Mouse (Mus musculus) forebrain, embryonic 14.5 days (tissue): ENCODE data around the gene Fam189b. TPM values are rescaled to one million over a fixed set of nuclear protein-coding genes. Genes with fewer than 3 reads are reported as not detected.
A peak's percentile ranks its signal among the peaks of the same experiment; 100 is the strongest.

Experiments
- ATAC-seq: fragments of 200-750 bp; cut with Nextera tagmentation; 2 replicates; pipeline ENCODE4 v1.8.0; 2017; ENCODE audit warnings: mild to moderate bottlenecking, moderate library complexity
- DNase-seq: peaks from one replicate; pipeline ENCODE4 v3.0.0-alpha.2; 2015; ENCODE audit warnings: low spot score
- H3K27ac ChIP-seq: fragments of 300-500 bp; sonication (generic); 2 replicates; pipeline ENCODE4 v1.5.1; 2014; ENCODE audit warnings: low read depth, mild to moderate bottlenecking, control low read depth, low read length, moderate library complexity
- H3K27me3 ChIP-seq: fragments of 300-500 bp; sonication (generic); replicated peaks from 2 replicates; pipeline ENCODE4 v1.6.1; 2014; ENCODE audit warnings: low read length, control low read depth, mixed read lengths; ENCODE audit not compliant: control insufficient read depth, insufficient read depth
- H3K36me3 ChIP-seq: fragments of 300-500 bp; sonication (generic); 2 replicates; pipeline ENCODE4 v1.6.1; 2014; ENCODE audit warnings: low read length, control low read depth; ENCODE audit not compliant: control insufficient read depth, insufficient read depth
- H3K4me1 ChIP-seq: fragments of 300-500 bp; sonication (generic); 2 replicates; pipeline ENCODE4 v1.6.1; 2014; ENCODE audit warnings: antibody characterized with exemption, low read length, control low read depth; ENCODE audit not compliant: control insufficient read depth, insufficient read depth
- H3K4me2 ChIP-seq: fragments of 300-500 bp; sonication (generic); 2 replicates; pipeline ENCODE4 v1.6.1; 2014; ENCODE audit warnings: mild to moderate bottlenecking, control low read depth, low read length
- H3K4me3 ChIP-seq: fragments of 300-500 bp; sonication (generic); 2 replicates; pipeline ENCODE4 v1.5.1; 2014; ENCODE audit warnings: low read depth, low read length, control low read depth
- H3K9ac ChIP-seq: fragments of 300-500 bp; sonication (generic); 2 replicates; pipeline ENCODE4 v1.6.1; 2014; ENCODE audit warnings: mild to moderate bottlenecking, low read length, control low read depth, moderate library complexity
- H3K9me3 ChIP-seq: fragments of 300-500 bp; sonication (generic); replicated peaks from 2 replicates; pipeline ENCODE4 v1.6.1; 2016; ENCODE audit warnings: low read length, control low read depth, mixed read lengths; ENCODE audit not compliant: control insufficient read depth
- WGBS: fragments of 180-500 bp; shearing (Covaris S2); extraction: QIAGEN DNeasy Blood & Tissue Kit; methylation state at CpG from one replicate; pipeline ENCODE4 v1.1.7; 2014; 5-methylcytosine and 5-hydroxymethylcytosine counted together
- polyA plus RNA-seq: library from polyadenylated mRNA; unstranded; fragments of >200 nt; fragmentation: Nextera tagmentation; extraction: Ambion mirVana; gene quantifications from 2 replicates; pipeline ENCODE4 v1.2.1, GENCODE M21; 2014

The Fam189b gene
- polyA plus RNA-seq, 1 experiment from 2014 or later, result 14.7 TPM

DNA sequence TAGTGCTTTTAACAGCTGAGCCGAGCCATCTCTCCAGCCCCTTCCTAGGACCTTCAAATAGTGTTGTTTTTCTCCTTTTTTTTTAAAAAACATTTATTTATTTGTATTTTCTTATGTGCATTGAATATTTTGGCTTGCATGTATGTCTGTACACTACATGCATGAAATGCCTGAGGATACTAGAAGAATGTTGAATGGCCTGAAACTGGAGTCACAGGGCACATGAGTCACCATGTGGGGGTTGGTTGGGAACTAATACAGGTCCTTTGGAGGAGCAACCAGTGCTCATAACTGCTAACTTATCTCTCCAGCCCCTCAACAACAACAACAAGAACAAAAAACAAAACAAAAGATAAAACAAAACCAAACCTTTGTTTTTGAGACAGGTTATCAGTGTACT lies 19.8 kb upstream of the Fam189b start:
- no peaks in the 10 kb centered on the region for H3K9me3 ChIP-seq
- H3K27me3 ChIP-seq, result no peaks in the 10 kb centered on the region
- H3K4me3 ChIP-seq, result no peak overlapping the region
- H3K36me3 ChIP-seq, result peaks cover 18% of the 10 kb centered on the region
- ATAC-seq, result no peak
- WGBS, result 83% methylated on average over 1 of the region's 1 CpGs
- peaks cover 20% of the 10 kb centered on the region for H3K4me1 ChIP-seq
- no peak overlapping the region for H3K4me2 ChIP-seq
- H3K27ac ChIP-seq, result no peak overlapping the region
- H3K9ac ChIP-seq, result no peak overlapping the region
- DNase-seq, result no peak

DNA sequence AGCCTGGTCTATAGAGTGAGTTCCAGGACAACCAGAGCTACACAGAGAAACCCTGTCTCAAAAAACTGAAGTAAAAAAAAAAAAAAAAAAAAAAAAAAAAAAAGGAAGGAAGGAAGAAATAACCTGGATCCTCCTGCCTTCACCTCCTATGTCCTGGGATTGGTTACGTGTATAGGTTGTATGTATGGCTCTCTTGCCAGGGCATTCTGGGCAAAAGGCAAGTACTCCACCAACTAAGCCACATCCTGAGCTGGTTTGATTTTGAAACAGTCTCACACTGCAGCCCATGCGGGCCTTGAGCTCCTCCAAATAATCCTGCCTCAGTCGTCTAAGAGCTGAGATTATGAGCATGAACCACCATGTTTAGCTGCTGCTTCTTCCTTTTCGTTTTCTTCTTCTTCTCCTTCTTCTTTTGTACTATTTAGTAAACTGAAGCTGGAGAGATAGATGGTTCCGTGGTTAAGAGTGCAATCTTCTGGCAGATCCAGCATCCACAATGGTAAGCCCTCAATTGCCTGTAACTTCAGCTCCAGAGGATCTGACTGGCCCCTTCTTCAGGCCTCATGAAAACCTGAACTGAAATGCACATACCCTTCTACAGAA lies 19.2 kb upstream of the Fam189b start:
- Histone ChIP-seq H3K4me1 (peaks cover 18% of the 10 kb centered on the region), H3K4me3 (peak overlapping the region; percentile 83), H3K9me3 (no peaks in the 10 kb centered on the region), H3K27ac (no peak overlapping the region), H3K27me3 (no peaks in the 10 kb centered on the region), H3K4me2 (peak overlapping the region; percentile 79), H3K9ac (peak overlapping the region; percentile 97), H3K36me3 (peaks cover 24% of the 10 kb centered on the region)
- ATAC-seq (no peak), DNase-seq (no peak)
- 77% methylated on average over 5 of the region's 5 CpGs for WGBS

DNA sequence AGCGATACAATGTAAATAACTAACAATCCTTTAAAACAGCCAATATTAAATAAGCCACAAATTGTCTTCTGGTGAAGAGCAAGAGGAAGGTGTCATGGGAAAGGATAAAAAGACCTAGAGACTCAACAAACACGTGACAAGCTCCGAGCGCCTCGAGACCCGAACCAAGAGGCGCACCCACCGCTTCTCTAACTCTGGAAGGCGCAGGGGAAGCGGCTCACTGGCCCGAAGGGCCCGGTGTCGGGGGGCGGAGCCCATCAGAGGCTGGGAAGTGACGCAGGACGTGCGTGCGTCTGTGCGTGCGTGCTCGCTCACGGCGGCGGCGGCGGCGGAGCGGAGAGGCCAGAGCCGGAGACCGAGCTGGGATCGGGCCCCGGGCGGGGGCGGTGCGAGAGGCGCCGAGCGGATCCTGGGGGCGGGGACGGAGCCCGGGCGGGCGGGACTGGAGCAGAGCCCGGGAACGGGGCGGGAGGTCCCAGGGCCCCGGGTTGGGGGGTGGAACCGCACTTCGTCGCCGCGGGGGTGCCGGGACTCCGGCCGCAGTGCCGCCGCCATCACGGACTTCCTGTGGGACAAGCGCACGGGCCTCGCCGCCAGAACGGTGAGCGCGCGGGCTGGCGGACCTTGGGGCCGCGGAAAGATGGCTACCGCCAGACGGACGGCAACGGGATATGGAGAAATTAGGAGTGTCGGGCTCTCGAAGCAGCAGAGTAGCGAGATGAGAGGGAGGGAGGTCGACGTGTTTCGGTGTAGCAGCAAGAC lies 18.3 kb upstream of the Fam189b start, which contains the start of gene Clk2:
Gene Clk2 (plus strand): TSS at position 290 of the 762 bp plus-strand sequence.
- Histone ChIP-seq H3K4me2 (peak within 1 kb of the TSS; percentile 79), H3K27ac (peak within 1 kb of the TSS; percentile 93), H3K4me3 (peak within 1 kb of the TSS; percentile 83), H3K36me3 (peaks cover 34% of the 10 kb centered on the region), H3K9ac (peak within 1 kb of the TSS; percentile 97), H3K27me3 (no peaks in the 10 kb centered on the region), H3K9me3 (no peaks in the 10 kb centered on the region), H3K4me1 (peaks cover 15% of the 10 kb centered on the region)
- DNase-seq (peak; percentile 96), ATAC-seq (peak; percentile 96)
- WGBS, result 1% methylated on average over 70 of the region's 79 CpGs

DNA sequence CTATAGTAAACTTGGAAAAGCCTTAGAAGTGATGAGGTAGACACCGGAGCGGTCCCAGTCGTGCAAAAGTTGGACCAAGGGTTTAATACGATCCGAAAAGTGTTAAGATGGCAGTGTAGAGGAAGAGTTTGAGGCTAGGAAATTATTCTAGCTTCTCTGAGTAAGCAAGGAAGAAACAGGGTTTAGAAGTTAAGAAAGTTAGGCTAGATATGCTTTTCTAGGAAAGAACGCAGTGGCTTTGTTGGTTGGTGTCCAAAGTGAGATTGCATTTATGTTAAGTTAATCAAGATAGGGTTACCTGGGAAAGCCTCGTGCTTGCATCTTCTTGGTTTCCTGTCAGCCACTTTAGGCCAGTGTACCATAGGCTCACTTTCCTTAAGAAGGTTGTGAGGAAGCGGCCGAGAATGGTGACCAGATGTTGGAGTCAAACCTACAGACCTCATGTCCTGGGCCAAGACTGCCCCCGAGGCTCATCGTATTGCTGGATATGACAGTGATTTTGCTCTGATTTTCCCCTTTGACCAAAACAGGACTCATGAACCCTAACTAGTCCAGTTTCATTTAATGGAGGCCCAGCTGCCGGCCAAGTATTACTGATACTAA lies 17.6 kb upstream of the Fam189b start:
- H3K4me1 ChIP-seq, result peaks cover 15% of the 10 kb centered on the region
- no peak for ATAC-seq
- H3K9ac ChIP-seq, result peak overlapping the region; percentile 97
- DNase-seq, result no peak
- peak overlapping the region; percentile 93 for H3K27ac ChIP-seq
- H3K9me3 ChIP-seq, result no peaks in the 10 kb centered on the region
- peaks cover 41% of the 10 kb centered on the region for H3K36me3 ChIP-seq
- no peaks in the 10 kb centered on the region for H3K27me3 ChIP-seq
- H3K4me3 ChIP-seq, result peak overlapping the region; percentile 83
- 27% methylated on average over 12 of the region's 12 CpGs for WGBS
- peak overlapping the region; percentile 79 for H3K4me2 ChIP-seq

DNA sequence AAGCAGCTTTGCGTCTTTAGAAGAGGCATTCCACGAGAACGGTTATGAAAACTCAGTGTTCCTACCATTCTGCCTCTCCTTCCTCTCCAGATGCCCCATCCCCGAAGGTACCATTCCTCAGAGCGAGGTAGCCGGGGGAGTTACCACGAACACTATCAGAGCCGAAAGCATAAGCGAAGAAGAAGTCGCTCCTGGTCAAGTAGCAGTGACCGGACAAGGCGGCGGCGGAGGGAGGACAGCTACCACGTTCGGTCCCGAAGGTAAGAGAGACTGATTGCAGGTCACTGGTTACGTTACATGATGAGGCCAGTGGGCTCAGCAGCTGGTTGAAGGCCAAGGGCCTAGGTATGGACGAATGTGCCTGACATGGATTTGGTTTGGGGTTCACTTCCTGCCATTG lies 16.0 kb upstream of the Fam189b start:
- no peak for DNase-seq
- Histone ChIP-seq H3K27ac (no peak overlapping the region), H3K4me3 (no peak overlapping the region), H3K36me3 (peaks cover 55% of the 10 kb centered on the region), H3K4me2 (no peak overlapping the region), H3K27me3 (no peaks in the 10 kb centered on the region), H3K9ac (no peak overlapping the region), H3K4me1 (peaks cover 15% of the 10 kb centered on the region), H3K9me3 (no peaks in the 10 kb centered on the region)
- ATAC-seq, result no peak
- 97% methylated on average over 19 of the region's 19 CpGs for WGBS

DNA sequence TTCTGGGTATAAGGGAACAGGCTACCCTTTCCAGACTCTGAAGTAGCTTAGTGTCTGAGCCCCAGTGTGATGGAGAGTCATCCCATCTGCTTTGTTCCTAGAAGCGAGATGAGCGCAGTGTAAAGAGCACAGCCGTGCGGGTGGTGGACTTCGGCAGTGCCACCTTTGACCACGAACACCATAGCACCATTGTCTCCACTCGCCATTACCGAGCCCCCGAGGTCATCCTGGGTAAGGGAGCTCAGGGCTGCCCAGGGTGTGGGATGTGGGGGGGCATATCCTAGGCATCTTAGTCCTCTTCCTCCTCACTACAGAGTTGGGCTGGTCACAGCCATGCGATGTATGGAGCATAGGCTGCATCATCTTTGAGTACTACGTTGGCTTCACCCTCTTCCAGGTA lies 8.1 kb upstream of the Fam189b start:
- no peak overlapping the region for H3K4me3 ChIP-seq
- WGBS, result 93% methylated on average over 11 of the region's 11 CpGs
- DNase-seq, result no peak
- no peak for ATAC-seq
- H3K4me2 ChIP-seq, result no peak overlapping the region
- H3K9ac ChIP-seq, result no peak overlapping the region
- no peaks in the 10 kb centered on the region for H3K9me3 ChIP-seq
- no peaks in the 10 kb centered on the region for H3K27me3 ChIP-seq
- peaks cover 8% of the 10 kb centered on the region for H3K4me1 ChIP-seq
- H3K36me3 ChIP-seq, result peaks cover 77% of the 10 kb centered on the region
- no peak overlapping the region for H3K27ac ChIP-seq

DNA sequence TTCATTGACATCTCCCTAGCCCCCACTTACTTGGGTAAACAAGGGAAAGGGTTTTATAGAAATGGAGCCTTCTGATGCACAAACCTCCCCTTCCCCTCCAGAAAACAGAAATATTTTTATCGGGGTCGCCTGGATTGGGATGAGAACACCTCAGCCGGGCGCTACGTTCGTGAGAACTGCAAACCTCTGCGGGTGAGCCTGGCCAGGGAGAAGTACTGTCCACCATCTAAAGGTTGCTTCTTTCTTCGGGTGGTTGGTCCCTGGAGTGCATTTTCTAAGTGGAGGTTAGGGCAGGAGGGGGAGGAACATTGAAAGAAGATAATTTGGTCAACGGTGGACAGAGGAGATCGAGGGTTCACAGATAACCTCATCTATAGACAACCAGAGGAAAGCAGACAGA lies 7.4 kb upstream of the Fam189b start:
- Histone ChIP-seq H3K27ac (no peak overlapping the region), H3K4me1 (peaks cover 8% of the 10 kb centered on the region), H3K4me2 (no peak overlapping the region), H3K4me3 (no peak overlapping the region), H3K9ac (no peak overlapping the region), H3K36me3 (peaks cover 77% of the 10 kb centered on the region), H3K27me3 (no peaks in the 10 kb centered on the region), H3K9me3 (no peaks in the 10 kb centered on the region)
- no peak for DNase-seq
- 96% methylated on average over 10 of the region's 10 CpGs for WGBS
- no peak for ATAC-seq

DNA sequence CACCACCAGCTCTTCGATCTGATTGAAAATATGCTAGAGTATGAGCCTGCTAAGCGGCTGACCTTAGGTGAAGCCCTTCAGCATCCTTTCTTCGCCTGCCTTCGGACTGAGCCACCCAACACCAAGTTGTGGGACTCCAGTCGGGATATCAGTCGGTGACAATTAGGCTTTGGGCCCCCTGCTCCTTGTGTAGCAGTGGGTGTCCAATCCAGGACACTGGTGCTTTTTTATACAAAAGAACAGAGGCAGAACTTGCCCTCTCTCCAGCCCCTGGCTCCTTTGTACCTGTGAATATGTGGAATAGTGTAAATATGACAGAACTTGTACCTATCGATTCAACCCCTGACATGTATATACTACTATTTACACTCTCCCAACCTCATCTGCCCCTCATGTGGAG lies 6.5 kb upstream of the Fam189b start:
- DNase-seq (no peak), ATAC-seq (no peak)
- H3K4me1 ChIP-seq, result peaks cover 8% of the 10 kb centered on the region
- no peak overlapping the region for H3K4me2 ChIP-seq
- no peaks in the 10 kb centered on the region for H3K9me3 ChIP-seq
- H3K9ac ChIP-seq, result no peak overlapping the region
- H3K4me3 ChIP-seq, result no peak overlapping the region
- no peak overlapping the region for H3K27ac ChIP-seq
- H3K36me3 ChIP-seq, result peaks cover 77% of the 10 kb centered on the region
- H3K27me3 ChIP-seq, result no peaks in the 10 kb centered on the region
- WGBS, result 84% methylated on average over 7 of the region's 7 CpGs
